Mouse (Mus musculus) v-Abl transformed pro-B cells (cell line): ENCODE data around the gene Glis1.

ENCODE experiments used
- in situ Hi-C, 2 experiments: fragments of 400-800 bp; cut with MboI; formaldehyde crosslinking; loops; one replicate each; pipeline ENCODE4 v1.15.1; 2025; ENCODE audit not compliant: unreplicated experiment in 2 of 2

The Glis1 gene

GRCm38 (mm10) chr4:107611888-107612650 is 177.7 kb downstream of the Glis1 start:
- in situ Hi-C loops: loop anchor here in 1 of 2 experiments (10.0 kb wide), 1 partner anchor 127 kb away; no protein-coding TSS in a partner anchor

DNA sequence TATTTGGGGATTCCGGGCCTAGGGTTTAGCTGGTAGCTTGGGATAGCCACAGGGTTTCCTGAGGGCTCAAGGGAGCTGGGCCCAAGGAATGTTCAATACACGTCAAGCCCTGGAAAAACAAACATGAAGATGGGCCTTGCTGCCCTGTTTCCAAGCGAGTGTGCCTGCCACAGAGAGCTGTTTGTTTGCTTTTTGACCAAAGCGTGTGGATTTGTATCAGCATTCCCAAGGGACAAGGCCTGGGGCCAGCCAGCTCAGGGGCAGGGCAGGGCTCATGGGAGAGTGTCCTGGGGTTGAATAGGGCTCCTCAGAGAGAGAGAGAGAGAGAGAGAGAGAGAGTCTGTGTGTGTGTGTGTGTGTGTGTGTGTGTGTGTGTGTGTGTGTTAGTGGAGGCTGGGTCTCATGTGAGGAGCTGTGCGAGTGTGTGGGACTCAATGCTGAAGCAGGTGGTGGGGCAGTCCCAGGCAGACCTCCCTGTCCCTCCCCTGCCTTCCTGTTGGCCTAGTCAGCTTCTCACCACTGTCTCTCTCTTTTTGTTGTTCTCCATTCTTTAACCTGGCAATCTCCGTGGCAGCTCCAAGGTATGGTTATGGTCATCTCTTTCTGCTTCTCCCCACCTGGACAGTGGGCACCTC is 183.3 kb downstream of the Glis1 start:
- in situ Hi-C loops: loop anchor here in 1 of 2 experiments (10.0 kb wide), 1 partner anchor 133 kb away; no protein-coding TSS in a partner anchor

GRCm38 (mm10) chr4:107619487-107619886 is 185.1 kb downstream of the Glis1 start:
- in situ Hi-C loops: loop anchor here in 1 of 2 experiments (10.0 kb wide), 1 partner anchor 135 kb away; no protein-coding TSS in a partner anchor

GRCm38 (mm10) chr4:107621366-107621765 is 187.0 kb downstream of the Glis1 start:
- in situ Hi-C loops: no loop called here

- in situ Hi-C loops: no loop called here
Observed at GRCm38 (mm10) chr4:107622296-107622695, 187.9 kb downstream of the Glis1 start.

GRCm38 (mm10) chr4:107623916-107624315 is 189.5 kb downstream of the Glis1 start:
- in situ Hi-C loops: no loop called here

DNA sequence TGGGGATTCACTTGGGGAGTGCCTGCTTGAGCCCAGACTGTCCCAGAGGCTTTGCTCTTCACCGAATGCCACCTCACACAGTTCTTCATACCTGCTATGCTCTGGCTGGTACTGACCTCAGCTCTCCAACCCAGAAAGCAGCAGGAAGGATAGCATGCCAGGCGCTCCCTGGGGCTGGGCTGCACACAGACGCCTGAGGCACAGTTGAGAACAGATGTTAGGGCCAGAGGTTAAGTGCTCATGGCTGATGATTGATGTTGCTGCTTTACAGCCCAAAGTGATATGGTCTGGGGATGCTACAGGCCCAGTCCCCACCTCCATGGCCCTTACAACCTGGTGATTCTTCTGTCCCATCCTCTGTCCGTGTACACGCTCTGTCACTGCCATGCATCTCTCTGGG is 190.6 kb downstream of the Glis1 start:
- in situ Hi-C loops: no loop called here

DNA sequence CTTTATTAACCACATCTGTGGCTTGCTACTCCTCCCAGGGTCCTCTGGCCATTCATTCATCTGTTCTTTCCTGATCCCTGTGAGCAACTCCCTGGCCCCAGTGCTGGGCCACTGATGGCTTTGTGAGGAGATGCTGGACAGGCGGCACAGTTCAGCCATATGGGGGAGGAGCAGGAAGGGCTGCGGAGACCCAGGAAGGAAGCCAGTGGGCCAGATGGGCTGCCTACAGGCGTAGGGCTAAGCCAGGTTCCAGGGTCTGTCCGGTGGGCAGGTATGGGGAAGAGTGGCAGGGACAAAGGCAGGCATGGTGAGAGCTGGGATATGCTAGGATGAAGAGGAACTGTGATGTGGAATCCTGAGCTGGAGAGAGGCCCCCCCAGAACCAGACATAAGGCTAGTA is 193.8 kb downstream of the Glis1 start:
- in situ Hi-C loops: no loop called here

- in situ Hi-C loops: no loop called here
Observed at GRCm38 (mm10) chr4:107628921-107629411, 194.6 kb downstream of the Glis1 start.

DNA sequence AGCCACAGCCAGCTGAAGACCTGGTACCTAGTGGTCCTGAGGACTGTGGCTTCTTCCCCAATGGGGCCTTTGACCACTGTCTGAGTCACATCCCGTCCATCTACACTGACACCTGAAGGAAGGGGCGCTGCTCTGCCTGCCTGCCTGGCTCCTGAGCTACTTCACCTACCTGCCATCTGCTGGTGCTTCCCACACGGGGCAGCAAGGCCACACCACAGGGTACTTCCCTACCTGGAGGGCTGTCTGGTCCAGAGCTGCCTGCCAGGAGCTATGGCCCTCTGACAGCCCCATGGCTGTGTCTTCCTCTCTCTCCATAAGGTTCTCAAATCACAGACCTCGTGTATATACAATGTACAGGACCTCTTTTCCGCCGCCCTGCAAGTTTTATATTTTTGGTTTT is 200.2 kb downstream of the Glis1 start:
- in situ Hi-C loops: no loop called here

DNA sequence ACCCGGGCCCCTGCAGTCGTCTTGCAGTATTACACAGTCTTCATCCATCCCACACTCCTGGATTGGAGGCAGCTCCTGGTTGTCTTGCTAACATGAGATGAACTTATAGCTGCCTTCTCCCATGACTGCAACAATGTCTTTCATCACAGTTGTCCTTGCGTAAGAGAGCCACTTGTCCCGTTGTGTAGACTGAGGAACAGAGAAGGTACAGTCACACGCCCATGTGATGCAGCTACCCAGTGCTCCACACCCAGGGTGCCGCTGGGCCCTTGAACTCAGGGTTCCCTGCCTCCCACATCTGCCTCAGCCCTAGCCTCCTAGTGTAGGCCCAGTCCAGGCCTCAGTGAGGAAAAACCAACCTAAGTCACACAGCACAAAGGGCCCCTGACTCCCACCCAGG is 201.7 kb downstream of the Glis1 start:
- in situ Hi-C loops: no loop called here

DNA sequence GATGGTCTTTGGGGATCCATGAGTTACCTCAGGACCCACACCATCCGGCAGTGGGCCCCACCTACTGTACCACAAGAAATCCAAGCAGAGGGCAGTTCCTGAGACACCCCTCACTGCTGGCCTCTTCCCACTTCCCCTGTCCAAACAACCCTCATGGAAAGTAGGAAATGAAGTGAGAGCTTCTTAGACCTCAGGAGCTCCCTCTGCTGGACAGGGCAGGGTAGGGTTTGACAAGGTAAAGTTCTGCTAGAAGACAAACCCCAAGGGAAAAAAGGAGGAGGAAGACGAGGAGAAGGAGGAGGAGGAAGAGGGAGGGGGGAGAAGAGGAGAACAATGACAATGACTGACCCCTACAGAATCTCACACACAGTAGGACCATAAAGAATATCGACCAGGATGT is 203.3 kb downstream of the Glis1 start:
- in situ Hi-C loops: no loop called here

DNA sequence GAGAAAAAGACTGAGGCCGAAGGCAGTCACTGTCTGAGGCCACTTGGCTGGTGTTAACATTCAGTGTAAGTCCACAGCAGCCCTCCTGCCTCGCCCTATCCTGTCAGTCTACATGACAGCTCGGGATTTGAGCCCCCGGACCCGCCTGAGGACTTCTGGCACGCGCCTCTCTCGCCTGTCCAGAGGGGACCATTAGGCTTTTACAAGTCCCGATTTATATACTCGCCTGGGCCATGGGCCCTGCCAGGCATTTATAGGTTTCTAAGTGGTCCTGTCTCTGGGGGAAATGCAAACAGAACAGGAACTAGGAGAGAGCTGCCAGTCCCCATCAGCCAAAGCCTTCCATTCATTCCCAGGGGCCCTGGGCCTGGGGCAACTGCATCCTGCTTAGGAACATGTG is 203.9 kb downstream of the Glis1 start:
- in situ Hi-C loops: no loop called here

DNA sequence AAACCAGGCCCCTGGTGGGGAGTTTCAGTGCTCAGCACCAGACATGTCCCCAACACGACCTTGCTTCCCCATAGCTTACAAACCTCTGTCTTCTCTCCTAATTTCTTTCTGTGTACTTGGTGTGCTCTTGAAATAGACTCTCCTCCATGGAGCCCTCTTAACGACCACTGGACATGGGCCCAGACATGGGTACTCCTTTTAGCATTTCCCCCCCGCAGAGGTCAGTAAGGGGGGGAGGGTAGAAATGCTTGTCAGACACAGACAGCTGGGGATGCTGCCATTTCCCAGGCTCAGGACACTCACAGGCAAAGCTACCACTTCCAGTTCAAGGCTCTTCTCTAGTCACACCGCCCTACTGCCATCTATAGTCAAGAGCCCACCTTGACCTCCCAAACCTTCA is 207.2 kb downstream of the Glis1 start:
- in situ Hi-C loops: no loop called here

- in situ Hi-C loops: no loop called here
Observed at GRCm38 (mm10) chr4:107648959-107649485, 214.6 kb downstream of the Glis1 start.

DNA sequence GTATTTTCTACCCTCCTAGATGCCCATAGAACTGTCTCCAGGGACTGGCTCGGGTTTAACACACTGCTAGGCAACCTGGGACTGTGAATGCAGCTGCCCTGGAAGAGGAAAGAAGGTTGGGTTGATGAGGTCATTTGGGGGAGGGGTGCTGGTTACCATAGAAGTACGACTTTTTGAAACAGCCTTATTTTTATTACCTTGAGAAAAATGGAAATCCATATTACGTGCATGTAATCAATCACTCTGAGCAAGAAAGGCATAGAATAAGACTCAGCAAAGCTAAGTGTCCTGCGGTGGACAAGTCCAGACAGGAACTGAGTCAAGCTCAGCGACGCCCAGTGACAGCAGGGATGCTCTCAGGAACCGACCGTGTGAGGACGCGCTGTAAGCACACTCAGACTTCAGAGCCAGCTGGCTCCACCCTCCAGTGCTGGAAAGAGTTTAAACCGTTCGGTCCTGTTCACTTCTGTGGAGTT is 216.7 kb downstream of the Glis1 start:
- in situ Hi-C loops: loop anchor here (5.0 to 25.0 kb wide), 6 partner anchors 194 to 1039 kb away; partner anchors contain the start of genes Acot11 (in 1 of the 2), Lexm (in 1 of the 2) and Ttc22 (in 1 of the 2)

DNA sequence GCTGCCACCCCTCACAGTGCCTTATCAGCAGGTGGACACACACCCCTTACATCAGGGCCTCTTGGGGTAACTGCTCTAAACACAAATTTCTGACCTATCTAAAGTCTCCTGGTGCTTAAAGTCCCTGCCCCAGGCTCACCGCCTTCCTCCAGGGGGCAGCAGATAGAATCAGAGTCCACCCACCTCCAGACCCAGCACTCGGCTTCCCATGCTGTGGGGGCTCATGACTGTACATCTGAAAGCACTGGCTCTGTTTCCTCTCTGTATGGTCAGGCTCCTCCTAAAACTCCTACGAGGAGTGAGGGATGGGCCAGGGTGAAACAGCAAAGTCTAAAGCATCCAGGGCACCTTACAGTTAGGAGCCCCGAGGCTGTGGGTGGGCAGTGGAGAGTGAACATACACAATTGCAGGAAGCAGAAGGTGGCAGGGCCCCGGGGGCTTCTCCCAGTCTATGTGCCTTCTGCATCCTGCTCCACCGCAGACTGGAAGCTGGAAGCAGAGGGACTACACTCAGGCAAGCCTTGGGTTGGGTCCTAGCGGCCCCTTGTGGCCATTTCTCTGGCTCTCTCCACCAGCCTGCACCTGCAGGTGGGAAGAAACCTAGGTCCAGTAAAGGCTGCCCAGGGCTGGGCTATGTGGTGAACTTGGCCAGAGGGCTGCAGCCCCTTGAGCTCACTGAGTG is 218.3 kb downstream of the Glis1 start:
- in situ Hi-C loops: loop anchor here (5.0 to 25.0 kb wide), 6 partner anchors 192 to 1040 kb away; partner anchors contain the start of genes Acot11 (in 1 of the 2), Lexm (in 1 of the 2) and Ttc22 (in 1 of the 2)

DNA sequence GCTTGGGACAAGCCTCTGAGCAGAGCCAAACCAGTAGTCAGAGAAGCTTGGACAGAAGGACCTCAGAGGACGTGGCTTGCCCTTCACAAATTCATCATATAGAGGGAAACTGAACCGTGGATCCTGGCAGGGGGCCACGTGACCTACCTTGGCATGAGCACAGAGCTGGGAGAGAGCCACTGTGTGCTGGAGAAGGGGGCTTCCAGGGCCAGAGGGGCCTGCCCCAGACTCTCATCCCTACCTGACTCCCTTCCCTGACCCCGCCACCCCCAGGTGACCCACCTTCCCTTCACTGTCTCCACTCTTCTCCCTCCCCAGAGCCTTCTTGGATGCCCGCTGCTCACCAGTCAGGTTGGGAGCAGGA is 218.9 kb downstream of the Glis1 start:
- in situ Hi-C loops: loop anchor here (5.0 to 25.0 kb wide), 6 partner anchors 192 to 1041 kb away; partner anchors contain the start of genes Acot11 (in 1 of the 2), Lexm (in 1 of the 2) and Ttc22 (in 1 of the 2)

DNA sequence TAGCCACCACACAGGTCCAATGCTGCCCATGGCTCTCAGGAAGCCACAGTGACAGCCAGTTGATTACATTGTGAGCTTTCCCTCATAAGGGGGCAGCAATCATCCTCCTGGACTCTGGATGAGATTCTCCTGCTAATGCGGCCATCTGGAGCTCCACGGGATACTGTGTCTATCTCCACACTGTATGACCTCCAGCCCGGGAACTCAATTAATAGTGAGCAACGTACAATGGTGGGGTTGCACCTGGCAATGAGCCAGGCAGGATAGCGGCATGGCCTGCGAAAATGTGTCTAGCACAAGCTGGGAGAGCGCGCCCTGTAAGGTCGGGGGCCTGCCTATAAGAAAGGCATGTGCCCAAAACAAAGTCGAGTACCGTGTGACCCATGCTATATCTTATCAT is 226.3 kb downstream of the Glis1 start:
- in situ Hi-C loops: loop anchor here (25.0 kb wide), 4 partner anchors 423 to 1048 kb away; partner anchors contain the start of genes Acot11 (in 1 of the 2), Lexm (in 1 of the 2) and Ttc22 (in 1 of the 2)

DNA sequence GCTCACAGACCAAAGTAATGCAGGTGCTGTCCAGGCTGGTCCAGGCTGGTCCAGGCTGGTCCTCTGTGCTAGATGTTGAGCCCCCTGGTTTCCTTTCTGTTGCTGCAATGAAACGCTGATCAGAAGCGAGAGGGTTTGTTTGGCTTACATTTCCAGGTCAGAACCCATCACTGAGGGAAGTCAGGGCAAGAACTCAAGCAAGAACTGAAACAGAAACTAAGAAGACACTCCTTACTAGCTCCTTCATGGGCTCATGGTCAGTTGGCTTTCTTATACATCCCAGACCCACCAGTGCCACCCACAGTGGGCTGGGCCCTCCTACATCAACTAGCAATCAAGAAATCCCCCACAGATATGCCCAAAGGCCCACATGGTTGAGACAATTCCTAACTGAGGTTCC is 234.1 kb downstream of the Glis1 start:
- in situ Hi-C loops: loop anchor here (25.0 kb wide), 4 partner anchors 431 to 1056 kb away; partner anchors contain the start of genes Acot11 (in 1 of the 2), Lexm (in 1 of the 2) and Ttc22 (in 1 of the 2)
